Mouse (Mus musculus): ENCODE results near the gene Fcrl1.

- TF ChIP-seq CTCF (IDR thresholded peaks at IDR 0.05; ENCODE audit: low read depth, low read length), result no peak
- no peak for TF ChIP-seq POLR2A (IDR thresholded peaks at IDR 0.05; ENCODE audit: borderline replicate concordance, low read depth, low read length)
Observed at GRCm38 (mm10) chr3:87360466-87360865, 15.7 kb upstream of the Fcrl1 start.

All from bone marrow macrophage, adult 2 months (primary cell).